Mouse (Mus musculus) intestine, embryonic 15.5 days (tissue): ENCODE measurements around the gene Nrg4. TPM values are rescaled to one million over a fixed set of nuclear protein-coding genes. Genes with fewer than 3 reads are reported as not detected.
"Not testable (repeated sequence)": the region's sequence is repeated elsewhere in the genome, so short reads cannot be mapped to it uniquely, and the experiment has no call there.

ENCODE experiments used
- ATAC-seq: fragments of 200-750 bp; cut with Nextera tagmentation; 2 replicates; pipeline ENCODE4 v1.8.0; 2017; ENCODE audit warnings: moderate TSS enrichment, moderate library complexity
- H3K27ac ChIP-seq: fragments of 300-500 bp; sonication (generic); 2 replicates; pipeline ENCODE4 v1.5.1; 2015; ENCODE audit warnings: mild to moderate bottlenecking, inconsistent platforms
- H3K27me3 ChIP-seq: fragments of 300-500 bp; sonication (generic); replicated peaks from 2 replicates; pipeline ENCODE4 v1.6.1; 2015; ENCODE audit warnings: inconsistent platforms
- H3K36me3 ChIP-seq: fragments of 300-500 bp; sonication (generic); 2 replicates; pipeline ENCODE4 v1.6.1; 2015; ENCODE audit warnings: inconsistent platforms
- H3K4me1 ChIP-seq: fragments of 300-500 bp; sonication (generic); replicated peaks from 2 replicates; pipeline ENCODE4 v1.6.1; 2015; ENCODE audit warnings: inconsistent platforms
- H3K4me2 ChIP-seq: fragments of 300-500 bp; sonication (generic); replicated peaks from 2 replicates; pipeline ENCODE4 v1.6.1; 2015; ENCODE audit warnings: mild to moderate bottlenecking, inconsistent platforms
- H3K4me3 ChIP-seq: fragments of 300-500 bp; sonication (generic); replicated peaks from 2 replicates; pipeline ENCODE4 v1.5.1; 2015; ENCODE audit warnings: inconsistent platforms
- H3K9ac ChIP-seq: fragments of 300-500 bp; sonication (generic); 2 replicates; pipeline ENCODE4 v1.6.1; 2015; ENCODE audit warnings: inconsistent platforms
- H3K9me3 ChIP-seq: fragments of 300-500 bp; sonication (generic); 2 replicates; pipeline ENCODE4 v1.6.1; 2016; ENCODE audit warnings: inconsistent platforms
- WGBS: fragments of 180-500 bp; shearing (Covaris S2); methylation state at CpG from one replicate; pipeline ENCODE4 v1.1.7; 2015; 5-methylcytosine and 5-hydroxymethylcytosine counted together
- polyA plus RNA-seq: library from polyadenylated mRNA; unstranded; fragments of >200 nt; fragmentation: Nextera tagmentation; extraction: Ambion mirVana; gene quantifications from 2 replicates; pipeline ENCODE4 v1.2.1, GENCODE M21; 2015

The Nrg4 gene
- polyA plus RNA-seq, 1 experiment from 2014 or later = 1.1 TPM

- H3K9me3 ChIP-seq = no peaks in the 10 kb centered on the region
- no peaks in the 10 kb centered on the region for H3K27me3 ChIP-seq
- no peak overlapping the region for H3K4me3 ChIP-seq
- no peak for ATAC-seq
- no peak overlapping the region for H3K27ac ChIP-seq
- no peaks in the 10 kb centered on the region for H3K36me3 ChIP-seq
- H3K9ac ChIP-seq = no peak overlapping the region
- WGBS = 69% methylated on average over 3 of the region's 3 CpGs
- H3K4me2 ChIP-seq = no peak overlapping the region
- no peaks in the 10 kb centered on the region for H3K4me1 ChIP-seq
These were observed 82.6 kb downstream of the Nrg4 start for GRCm38 (mm10) chr9:55244079-55244478.

- no peak overlapping the region for H3K4me2 ChIP-seq
- ATAC-seq = no peak
- H3K9me3 ChIP-seq = no peaks in the 10 kb centered on the region
- H3K27ac ChIP-seq = no peak overlapping the region
- no peaks in the 10 kb centered on the region for H3K4me1 ChIP-seq
- no peak overlapping the region for H3K9ac ChIP-seq
- 79% methylated on average over 3 of the region's 3 CpGs for WGBS
- no peaks in the 10 kb centered on the region for H3K36me3 ChIP-seq
- no peak overlapping the region for H3K4me3 ChIP-seq
- H3K27me3 ChIP-seq = no peaks in the 10 kb centered on the region
These were observed 83.4 kb downstream of the Nrg4 start for GRCm38 (mm10) chr9:55243280-55243679.

GRCm38 (mm10) chr9:55241863-55242685 is 84.6 kb downstream of the Nrg4 start:
- no peak overlapping the region for H3K27ac ChIP-seq
- no peak for ATAC-seq
- H3K4me2 ChIP-seq = peak overlapping the region; percentile 43
- no peaks in the 10 kb centered on the region for H3K27me3 ChIP-seq
- peak overlapping the region; percentile 7; the same call in 1 of the 2 replicates for H3K4me3 ChIP-seq
- 38% methylated on average over 24 of the region's 24 CpGs for WGBS
- no peaks in the 10 kb centered on the region for H3K4me1 ChIP-seq
- H3K9ac ChIP-seq = no peak overlapping the region
- H3K9me3 ChIP-seq = no peaks in the 10 kb centered on the region
- H3K36me3 ChIP-seq = no peaks in the 10 kb centered on the region

- Histone ChIP-seq H3K4me2 (no peak overlapping the region), H3K27ac (no peak overlapping the region), H3K36me3 (no peaks in the 10 kb centered on the region), H3K4me3 (no peak overlapping the region), H3K9ac (no peak overlapping the region), H3K9me3 (no peaks in the 10 kb centered on the region), H3K27me3 (no peaks in the 10 kb centered on the region), H3K4me1 (no peaks in the 10 kb centered on the region)
- 83% methylated on average over 5 of the region's 5 CpGs for WGBS
- ATAC-seq = no peak
These were observed 85.8 kb downstream of the Nrg4 start for GRCm38 (mm10) chr9:55240852-55241251.

DNA sequence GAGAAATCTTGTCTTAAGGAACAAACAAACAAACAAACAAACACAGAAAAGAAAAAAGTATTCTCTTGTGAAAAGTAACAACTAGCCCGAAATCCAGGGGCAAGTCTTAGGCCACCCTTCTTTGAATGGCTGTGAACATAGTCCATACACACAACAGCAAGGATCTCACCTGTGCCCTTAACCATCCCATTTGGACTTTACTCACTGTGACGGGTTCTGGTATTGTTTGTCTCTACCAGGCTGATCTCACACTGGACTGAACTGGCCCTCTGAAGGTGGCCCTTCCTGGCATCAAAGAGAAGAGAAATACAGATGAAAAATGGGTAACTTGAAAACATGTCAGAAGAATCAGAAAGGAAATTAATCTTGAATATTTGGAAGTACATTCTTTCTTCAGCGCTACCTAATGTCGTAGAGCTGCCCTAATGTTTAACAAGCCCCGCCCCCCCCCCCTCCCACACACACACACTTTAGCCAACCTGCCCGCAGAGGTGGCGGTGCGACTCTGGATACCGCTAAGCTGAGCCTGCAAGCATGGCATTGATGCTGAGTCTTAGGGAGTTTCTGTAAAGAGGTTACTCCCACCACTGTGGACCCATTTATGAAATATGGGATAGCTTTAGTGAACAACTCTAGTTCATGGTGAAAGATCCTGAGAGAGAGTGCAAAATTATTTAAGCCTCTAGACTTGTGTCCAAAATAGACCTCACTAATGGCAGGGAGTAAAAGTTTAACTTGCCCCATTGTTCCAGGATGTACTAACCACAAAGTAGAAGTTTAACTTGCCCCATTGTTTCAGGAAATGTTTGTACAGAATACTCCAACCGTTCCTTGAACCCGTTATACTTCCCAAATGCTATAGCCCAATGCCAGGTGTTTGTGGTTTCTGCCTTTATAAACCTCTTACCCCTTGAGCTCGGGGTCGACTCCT is 90.1 kb downstream of the Nrg4 start:
- H3K4me3 ChIP-seq = no peak overlapping the region
- H3K36me3 ChIP-seq = no peaks in the 10 kb centered on the region
- no peak overlapping the region for H3K4me2 ChIP-seq
- H3K4me1 ChIP-seq = no peaks in the 10 kb centered on the region
- H3K9ac ChIP-seq = no peak overlapping the region
- 63% methylated on average over 13 of the region's 13 CpGs for WGBS
- H3K27me3 ChIP-seq = no peaks in the 10 kb centered on the region
- no peak overlapping the region for H3K27ac ChIP-seq
- H3K9me3 ChIP-seq = no peaks in the 10 kb centered on the region
- no peak for ATAC-seq

DNA sequence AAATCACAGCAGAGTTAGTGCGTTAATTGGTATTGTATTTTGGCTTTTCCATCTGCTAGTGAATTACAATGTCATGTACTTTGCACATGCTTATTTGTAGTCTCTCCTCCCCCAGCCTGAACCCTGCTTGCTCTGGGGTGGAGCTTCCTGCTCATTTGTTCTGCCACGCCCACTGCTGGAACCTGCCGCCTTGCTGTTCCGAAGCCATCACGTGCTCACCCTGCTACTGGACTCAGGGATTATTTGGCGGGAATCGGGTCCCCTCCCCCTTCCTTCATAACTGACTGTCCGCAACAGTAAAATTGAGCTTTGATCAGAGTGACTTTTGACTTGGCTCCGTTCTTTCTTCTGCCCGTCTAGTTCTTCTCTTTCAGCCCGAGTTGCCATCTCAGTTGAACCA is 93.6 kb downstream of the Nrg4 start:
- not testable (repeated sequence) for H3K9ac ChIP-seq, H3K4me3 ChIP-seq, H3K4me1 ChIP-seq, H3K27me3 ChIP-seq, ATAC-seq, H3K27ac ChIP-seq, H3K9me3 ChIP-seq, H3K4me2 ChIP-seq, H3K36me3 ChIP-seq
- WGBS = 59% methylated on average over 11 of the region's 11 CpGs

- Histone ChIP-seq H3K4me2 (no peak overlapping the region), H3K4me1 (no peaks in the 10 kb centered on the region), H3K27ac (no peak overlapping the region), H3K9me3 (no peaks in the 10 kb centered on the region), H3K4me3 (no peak overlapping the region), H3K9ac (no peak overlapping the region), H3K36me3 (no peaks in the 10 kb centered on the region), H3K27me3 (no peaks in the 10 kb centered on the region)
- WGBS = 82% methylated on average over 7 of the region's 7 CpGs
- no peak for ATAC-seq
These were observed 94.1 kb downstream of the Nrg4 start for GRCm38 (mm10) chr9:55232586-55232985.

DNA sequence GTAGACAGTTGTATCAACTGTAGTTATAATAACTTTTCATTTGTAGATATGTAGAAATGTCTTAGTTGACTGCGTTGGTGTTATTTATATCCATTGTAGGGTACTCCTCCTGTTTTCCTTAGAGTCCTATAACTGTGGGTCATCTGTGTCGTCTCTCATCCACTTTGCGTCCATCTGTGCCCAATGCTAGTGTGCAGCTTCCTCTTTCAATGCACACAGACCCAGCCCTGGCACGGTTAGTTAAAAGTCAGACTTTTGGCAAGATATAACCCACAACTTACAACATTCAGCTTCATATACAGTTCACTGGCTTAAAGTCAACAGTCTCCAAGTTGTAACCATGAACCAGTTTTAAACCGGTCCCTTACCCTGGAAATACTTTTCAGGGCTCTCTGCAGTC is 94.5 kb downstream of the Nrg4 start:
- H3K4me2 ChIP-seq = no peak overlapping the region
- no peaks in the 10 kb centered on the region for H3K36me3 ChIP-seq
- H3K9me3 ChIP-seq = no peaks in the 10 kb centered on the region
- H3K9ac ChIP-seq = no peak overlapping the region
- no peak overlapping the region for H3K27ac ChIP-seq
- 92% methylated on average over 5 of the region's 5 CpGs for WGBS
- ATAC-seq = no peak
- H3K27me3 ChIP-seq = no peaks in the 10 kb centered on the region
- H3K4me1 ChIP-seq = no peaks in the 10 kb centered on the region
- no peak overlapping the region for H3K4me3 ChIP-seq

DNA sequence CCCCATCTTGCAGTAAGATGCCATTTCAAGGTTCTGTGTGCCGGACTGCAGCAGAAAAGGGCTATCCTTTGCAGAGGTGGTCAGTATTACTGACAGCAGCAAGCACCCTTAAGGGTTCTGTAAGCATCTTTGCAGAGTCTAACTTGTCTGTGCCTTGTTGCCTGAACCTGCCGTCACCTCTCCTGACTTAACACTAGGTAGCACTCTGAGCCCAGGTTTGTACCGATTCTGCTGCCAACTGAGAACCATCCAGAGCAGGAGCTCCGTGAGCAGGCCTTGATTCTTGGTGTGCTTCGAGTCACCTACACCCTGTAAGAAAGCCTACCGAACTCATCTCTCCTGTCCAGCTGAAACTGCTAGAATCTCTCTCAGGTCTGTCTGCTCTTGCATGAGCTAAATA is 95.1 kb downstream of the Nrg4 start:
- ATAC-seq = no peak
- Histone ChIP-seq H3K9me3 (no peaks in the 10 kb centered on the region), H3K4me1 (no peaks in the 10 kb centered on the region), H3K27me3 (no peaks in the 10 kb centered on the region), H3K4me2 (no peak overlapping the region), H3K9ac (no peak overlapping the region), H3K4me3 (no peak overlapping the region), H3K27ac (no peak overlapping the region), H3K36me3 (no peaks in the 10 kb centered on the region)
- WGBS = 63% methylated on average over 6 of the region's 6 CpGs

DNA sequence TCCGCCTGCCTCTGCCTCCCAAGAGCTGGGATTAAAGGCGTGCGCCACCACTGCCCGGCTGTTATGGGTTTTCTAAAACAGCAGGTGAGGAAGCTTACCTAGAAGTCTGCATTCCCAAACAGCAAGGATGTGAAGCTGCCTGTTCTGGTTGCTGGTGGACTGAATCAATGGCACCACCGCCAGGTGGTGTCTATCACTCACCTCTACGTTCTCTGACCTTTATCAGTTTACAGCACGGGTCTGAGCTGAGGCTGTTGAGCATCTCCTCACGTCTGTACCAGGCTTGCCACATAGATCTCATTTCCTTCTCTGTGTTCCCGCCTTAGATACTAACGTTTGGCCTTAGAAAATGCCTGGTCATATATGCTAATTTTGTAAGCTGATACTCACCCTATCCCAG is 97.6 kb downstream of the Nrg4 start:
- WGBS = 55% methylated on average over 10 of the region's 10 CpGs
- no peaks in the 10 kb centered on the region for H3K9me3 ChIP-seq
- no peak for ATAC-seq

DNA sequence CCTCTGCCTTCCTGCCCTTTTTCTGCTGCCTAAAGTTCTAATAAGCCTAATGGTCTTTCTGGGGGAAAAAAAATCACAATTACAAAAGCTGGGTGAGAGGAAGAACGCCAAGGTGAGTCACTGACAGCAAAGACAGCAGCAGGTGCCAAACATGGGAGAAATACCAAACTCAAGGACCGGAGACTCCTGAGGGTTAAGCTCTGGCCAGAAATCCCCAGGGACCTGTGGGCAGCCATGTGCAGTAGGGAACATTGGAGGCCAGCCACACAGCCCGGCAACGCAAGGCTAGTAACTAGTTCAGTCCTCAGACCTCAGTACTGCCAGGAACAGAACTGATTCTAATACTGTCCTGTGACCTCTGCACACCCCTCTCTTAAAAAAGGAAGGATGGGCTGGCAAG is 98.5 kb downstream of the Nrg4 start:
- Histone ChIP-seq H3K4me1 (no peaks in the 10 kb centered on the region), H3K4me2 (no peak overlapping the region), H3K27ac (no peak overlapping the region), H3K9ac (no peak overlapping the region), H3K9me3 (no peaks in the 10 kb centered on the region), H3K27me3 (no peaks in the 10 kb centered on the region), H3K36me3 (peaks cover 10% of the 10 kb centered on the region), H3K4me3 (no peak overlapping the region)
- WGBS = 88% methylated on average over 4 of the region's 4 CpGs
- no peak for ATAC-seq

More for the DNA sequence above, 97.6 kb downstream of the Nrg4 start:
- Histone ChIP-seq H3K36me3 (peaks cover 6% of the 10 kb centered on the region), H3K4me2 (no peak overlapping the region), H3K9ac (no peak overlapping the region), H3K4me1 (no peaks in the 10 kb centered on the region), H3K27ac (no peak overlapping the region), H3K27me3 (no peaks in the 10 kb centered on the region), H3K4me3 (no peak overlapping the region)

- no peaks in the 10 kb centered on the region for H3K27me3 ChIP-seq
- no peak overlapping the region for H3K4me3 ChIP-seq
- H3K4me1 ChIP-seq = no peaks in the 10 kb centered on the region
- ATAC-seq = no peak
- no peak overlapping the region for H3K27ac ChIP-seq
- WGBS = 88% methylated on average over 3 of the region's 3 CpGs
- no peaks in the 10 kb centered on the region for H3K9me3 ChIP-seq
- no peak overlapping the region for H3K9ac ChIP-seq
- H3K36me3 ChIP-seq = peaks cover 19% of the 10 kb centered on the region
- no peak overlapping the region for H3K4me2 ChIP-seq
These were observed 100.4 kb downstream of the Nrg4 start for GRCm38 (mm10) chr9:55226251-55226650.
